Mouse (Mus musculus) ES-Bruce4 (cell line): ENCODE results near the gene Ttc28.

Source experiments
- CTCF ChIP-seq: IDR thresholded peaks from one replicate; pipeline ENCODE4 v1.8.1; 2011; ENCODE audit warnings: low read depth, low read length
- POLR2A ChIP-seq: IDR thresholded peaks from one replicate; pipeline ENCODE4 v1.8.1; 2011; ENCODE audit warnings: low read length; ENCODE audit not compliant: insufficient read depth

DNA sequence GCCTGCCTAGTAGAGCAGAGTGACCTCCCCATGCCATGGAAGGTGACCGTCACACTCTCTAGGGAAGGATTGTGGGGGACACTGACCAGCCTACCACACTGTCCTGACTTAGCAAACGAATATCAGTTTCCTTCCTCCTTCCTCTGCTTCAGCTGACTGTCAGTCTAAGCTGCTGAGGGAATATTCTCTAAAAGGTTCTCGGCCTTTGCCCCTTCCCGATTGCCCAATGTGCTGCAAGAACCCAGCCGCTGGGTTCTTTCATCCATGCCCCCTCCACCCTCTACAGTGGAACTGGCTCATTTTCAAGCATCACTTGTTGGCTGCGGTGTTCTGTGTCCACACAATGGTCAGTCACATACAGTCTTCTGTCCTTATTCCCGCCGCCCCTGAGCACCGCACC is 312.4 kb downstream of the Ttc28 start:
- no peak for TF ChIP-seq CTCF
- no peak for TF ChIP-seq POLR2A
